Mouse (Mus musculus): Measurements from ENCODE around the gene Clps. TPM values are rescaled to one million over a fixed set of nuclear protein-coding genes. Genes with fewer than 3 reads are reported as not detected.

Clps gene
- polyA plus RNA-seq, 1 experiment from 2014 or later, result not detected

GRCm38 (mm10) chr17:28512696-28513095, 47.9 kb downstream of the Clps start:
- no peaks in the 10 kb centered on the region for H3K27me3 ChIP-seq
- POLR2A ChIA-PET, result no interaction called here

GRCm38 (mm10) chr17:28511616-28512541, 48.7 kb downstream of the Clps start:
- no peak for DNase-seq (ENCODE audit: low read depth, low spot score)
- no peak for TF ChIP-seq CTCF (IDR thresholded peaks at IDR 0.05)
- CTCF ChIA-PET, result no interaction called here
- ATAC-seq, result no peak
- POLR2A ChIA-PET, result no interaction called here
- in situ Hi-C loops (cut with MboI; ENCODE audit: low pct_unique_long_range_greater_than_20kb), result no loop called here
- no peaks in the 10 kb centered on the region for H3K27me3 ChIP-seq

More at GRCm38 (mm10) chr17:28512696-28513095, 47.9 kb downstream of the Clps start:
- no peak for TF ChIP-seq CTCF (IDR thresholded peaks at IDR 0.05)
- ATAC-seq (no peak), DNase-seq (ENCODE audit: low read depth, low spot score) (no peak)
- CTCF ChIA-PET, result no interaction called here
- in situ Hi-C loops (cut with MboI; ENCODE audit: low pct_unique_long_range_greater_than_20kb), result no loop called here

GRCm38 (mm10) chr17:28510445-28511342, 49.9 kb downstream of the Clps start:
- no peak for TF ChIP-seq CTCF (IDR thresholded peaks at IDR 0.05)
- CTCF ChIA-PET, result no interaction called here
- POLR2A ChIA-PET, result interaction anchor here (0.7 kb wide), 1 partner anchor 122 kb away, joined by 5 read pairs; no protein-coding TSS in a partner anchor
- DNase-seq (ENCODE audit: low read depth, low spot score) (no peak), ATAC-seq (no peak)
- H3K27me3 ChIP-seq, result no peaks in the 10 kb centered on the region
- in situ Hi-C loops (cut with MboI; ENCODE audit: low pct_unique_long_range_greater_than_20kb), result no loop called here

Other genes starting within 250 kb of the Clps start
- gene Fance, start 247.2 kb downstream of the Clps start, polyA plus RNA-seq (2021), result 44.9 TPM
- gene Rpl10a, start 232.3 kb downstream of the Clps start, polyA plus RNA-seq (2021), result 554 TPM
- gene Tead3, start 209.9 kb downstream of the Clps start, polyA plus RNA-seq (2021), result 45.2 TPM
- gene Tulp1, start 195.5 kb downstream of the Clps start, polyA plus RNA-seq (2021), result not detected
- 9.2 TPM for gene Fkbp5, start 43.2 kb downstream of the Clps start, polyA plus RNA-seq (2021)
- not detected for gene Armc12, start 30.0 kb downstream of the Clps start, polyA plus RNA-seq (2021)
- gene Clpsl2, start 11.4 kb downstream of the Clps start, polyA plus RNA-seq (2021), result not detected
- gene Lhfpl5, start 14.9 kb upstream of the Clps start, polyA plus RNA-seq (2021), result 0.09 TPM
- 103 TPM for gene Srpk1, start 61.9 kb upstream of the Clps start, polyA plus RNA-seq (2021)
- 0.73 TPM for gene Slc26a8, start 129.5 kb upstream of the Clps start, polyA plus RNA-seq (2021)
- 77.9 TPM for gene Mapk14, start 130.6 kb upstream of the Clps start, polyA plus RNA-seq (2021)
- gene AC170998.1, start 165.3 kb upstream of the Clps start, polyA plus RNA-seq (2021), result 30.9 TPM
- gene Mapk13, start 208.5 kb upstream of the Clps start, polyA plus RNA-seq (2021), result 0.23 TPM
- gene Brpf3, start 240.3 kb upstream of the Clps start, polyA plus RNA-seq (2021), result 31.4 TPM